Mouse (Mus musculus) hindbrain, embryonic 12.5 days (tissue): ENCODE measurements around the gene Recql. TPM values are rescaled to one million over a fixed set of nuclear protein-coding genes. Genes with fewer than 3 reads are reported as not detected.

Experiments used
- ATAC-seq: fragments of 200-750 bp; cut with Nextera tagmentation; 2 replicates; pipeline ENCODE4 v1.8.0; 2017; ENCODE audit warnings: moderate TSS enrichment; ENCODE audit not compliant: low FRiP score
- H3K27ac ChIP-seq: fragments of 300-500 bp; sonication (generic); 2 replicates; pipeline ENCODE4 v1.5.1; 2016; ENCODE audit warnings: mild to moderate bottlenecking
- H3K27me3 ChIP-seq: fragments of 300-500 bp; sonication (generic); 2 replicates; pipeline ENCODE4 v1.6.1; 2016; ENCODE audit warnings: mild to moderate bottlenecking
- H3K36me3 ChIP-seq: fragments of 300-500 bp; sonication (generic); 2 replicates; pipeline ENCODE4 v1.6.1; 2016; ENCODE audit warnings: mild to moderate bottlenecking
- H3K4me1 ChIP-seq: fragments of 300-500 bp; sonication (generic); 2 replicates; pipeline ENCODE4 v1.6.1; 2016
- H3K4me2 ChIP-seq: fragments of 300-500 bp; sonication (generic); replicated peaks from 2 replicates; pipeline ENCODE4 v1.6.1; 2016; ENCODE audit warnings: mild to moderate bottlenecking
- H3K4me3 ChIP-seq: fragments of 300-500 bp; sonication (generic); 2 replicates; pipeline ENCODE4 v1.5.1; 2016; ENCODE audit warnings: mild to moderate bottlenecking
- H3K9ac ChIP-seq: fragments of 300-500 bp; sonication (generic); 2 replicates; pipeline ENCODE4 v1.6.1; 2016; ENCODE audit warnings: mild to moderate bottlenecking, moderate library complexity
- H3K9me3 ChIP-seq: fragments of 300-500 bp; sonication (generic); replicated peaks from 2 replicates; pipeline ENCODE4 v1.6.1; 2016; ENCODE audit warnings: mild to moderate bottlenecking
- WGBS: fragments of 180-500 bp; shearing (Covaris S2); methylation state at CpG from one replicate; pipeline ENCODE4 v1.1.7; 2016; 5-methylcytosine and 5-hydroxymethylcytosine counted together
- polyA plus RNA-seq: library from polyadenylated mRNA; unstranded; fragments of >200 nt; fragmentation: Nextera tagmentation; extraction: Ambion mirVana; gene quantifications from 2 replicates; pipeline ENCODE4 v1.2.1, GENCODE M21; 2016

The Recql gene
- polyA plus RNA-seq, 1 experiment from 2014 or later: 32.3 TPM

- Histone ChIP-seq H3K36me3 (no peaks in the 10 kb centered on the region), H3K4me1 (no peaks in the 10 kb centered on the region), H3K9me3 (peaks cover 7% of the 10 kb centered on the region; the same call in 1 of the 2 replicates), H3K27me3 (no peaks in the 10 kb centered on the region), H3K4me2 (no peak overlapping the region), H3K9ac (no peak overlapping the region), H3K27ac (no peak overlapping the region), H3K4me3 (no peak overlapping the region)
- WGBS: 85% methylated on average over 5 of the region's 5 CpGs
- ATAC-seq: no peak
Observed at GRCm38 (mm10) chr6:142314285-142314684, 72.6 kb downstream of the Recql start.

GRCm38 (mm10) chr6:142305076-142305475, 81.8 kb downstream of the Recql start:
- no peak overlapping the region for H3K4me3 ChIP-seq
- no peaks in the 10 kb centered on the region for H3K36me3 ChIP-seq
- H3K27me3 ChIP-seq: no peaks in the 10 kb centered on the region
- no peaks in the 10 kb centered on the region for H3K4me1 ChIP-seq
- H3K9me3 ChIP-seq: peaks cover 6% of the 10 kb centered on the region; the same call in 1 of the 2 replicates
- no peak for ATAC-seq
- H3K4me2 ChIP-seq: no peak overlapping the region
- no peak overlapping the region for H3K9ac ChIP-seq
- H3K27ac ChIP-seq: no peak overlapping the region

Other genes with a start within 250 kb of the Recql start
- 0.31 and 0.50 TPM in 2 replicates for gene Slco1a6, start 178.6 kb downstream of the Recql start, polyA plus RNA-seq
- gene Iapp, start 88.7 kb downstream of the Recql start, polyA plus RNA-seq: 0.38 and 0.61 TPM in 2 replicates
- 0.46 and 0.83 TPM in 2 replicates for gene Slco1a5, start 64.1 kb downstream of the Recql start, polyA plus RNA-seq
- 23.6 and 26.0 TPM in 2 replicates for gene Pyroxd1, start 41.4 kb downstream of the Recql start, polyA plus RNA-seq
- gene Golt1b, start 134 bp upstream of the Recql start, polyA plus RNA-seq: 95.7 and 108 TPM in 2 replicates
- 2.9 and 6.9 TPM in 2 replicates for gene Spx, start 26.4 kb upstream of the Recql start, polyA plus RNA-seq
- 0.50 TPM in 1 of 2 replicates, not detected in the other for gene Gys2, start 86.0 kb upstream of the Recql start, polyA plus RNA-seq
- 385 and 413 TPM in 2 replicates for gene Ldhb, start 120.9 kb upstream of the Recql start, polyA plus RNA-seq
- 4.3 and 4.9 TPM in 2 replicates for gene Kcnj8, start 184.5 kb upstream of the Recql start, polyA plus RNA-seq